Mouse (Mus musculus): Measurements from ENCODE around the gene Cgnl1.

- TF ChIP-seq POLR2A (IDR thresholded peaks at IDR 0.05; ENCODE audit: extremely low read depth, insufficient read depth, low read length) (no peak), CTCF (IDR thresholded peaks at IDR 0.05; ENCODE audit: low read depth, low read length) (peak; percentile 75)
Measured at GRCm38 (mm10) chr9:71623871-71624569, 147.4 kb downstream of the Cgnl1 start.
